Mouse (Mus musculus): ENCODE measurements at regions not wholly inside any gene's neighbourhood (a gene's known extent, or its start where the extent isn't known, plus 50 kb on each side); places are given as distances from the start of the nearest gene placed in this dataset.

- Histone ChIP-seq H3K36me3 (ENCODE audit: control insufficient read depth, insufficient read depth, low read length) (no peaks in the 10 kb centered on the region), H3K27ac (replicated peaks in 1 of 2; ENCODE audit: control insufficient read depth in 1 of 2, insufficient read depth in 1 of 2, low read depth in 2 of 2, low read length in 2 of 2) (peak overlapping the region; percentile 96 to 99), H3K27me3 (ENCODE audit: control insufficient read depth, insufficient read depth, low read length) (no peaks in the 10 kb centered on the region), H3K9me3 (ENCODE audit: control insufficient read depth, low read length) (no peaks in the 10 kb centered on the region), H3K4me3 (ENCODE audit: control insufficient read depth in 1 of 2, insufficient read depth in 1 of 2, low read depth in 1 of 2, low read length in 2 of 2) (peak overlapping the region; percentile 71 to 96), H3K4me2 (ENCODE audit: low read length) (peak overlapping the region; percentile 77), H3K4me1 (ENCODE audit: control insufficient read depth in 2 of 2, insufficient read depth in 2 of 2, low read length in 2 of 2) (peaks cover 0 to 10% of the 10 kb centered on the region in 2 experiments; a peak in 2 of 4 replicates), H3K9ac (ENCODE audit: low read length) (peak overlapping the region; percentile 79)
- ATAC-seq (ENCODE audit: insufficient number of reproducible peaks, insufficient read depth, low FRiP score, low read depth): no peak
- WGBS: 1% methylated on average over 9 of the region's 9 CpGs
Measured at GRCm38 (mm10) chr7:58398558-58399144, 257.3 kb upstream of the Atp10a start.

- Histone ChIP-seq H3K9me3 (ENCODE audit: control insufficient read depth, low read length) (no peaks in the 10 kb centered on the region), H3K36me3 (ENCODE audit: control insufficient read depth, insufficient read depth, low read length) (no peaks in the 10 kb centered on the region), H3K4me3 (ENCODE audit: control insufficient read depth in 1 of 2, insufficient read depth in 1 of 2, low read depth in 1 of 2, low read length in 2 of 2) (peak overlapping the region; percentile 71 to 96), H3K27ac (replicated peaks in 1 of 2; ENCODE audit: control insufficient read depth in 1 of 2, insufficient read depth in 1 of 2, low read depth in 2 of 2, low read length in 2 of 2) (peak overlapping the region; percentile 96 to 99), H3K9ac (ENCODE audit: low read length) (peak overlapping the region; percentile 79), H3K4me2 (ENCODE audit: low read length) (peak overlapping the region; percentile 77), H3K4me1 (ENCODE audit: control insufficient read depth in 2 of 2, insufficient read depth in 2 of 2, low read length in 2 of 2) (peaks cover 0 to 10% of the 10 kb centered on the region in 2 experiments; a peak in 2 of 4 replicates), H3K27me3 (ENCODE audit: control insufficient read depth, insufficient read depth, low read length) (no peaks in the 10 kb centered on the region)
- ATAC-seq (ENCODE audit: insufficient number of reproducible peaks, insufficient read depth, low FRiP score, low read depth): peak; percentile 96
- under 1% methylated on average over 21 of the region's 21 CpGs for WGBS
Measured at GRCm38 (mm10) chr7:58399145-58399604, 256.8 kb upstream of the Atp10a start.

GRCm38 (mm10) chr7:58399651-58400050 is 256.3 kb upstream of the Atp10a start:
- Histone ChIP-seq H3K4me2 (ENCODE audit: low read length) (peak overlapping the region; percentile 77), H3K27ac (replicated peaks in 1 of 2; ENCODE audit: control insufficient read depth in 1 of 2, insufficient read depth in 1 of 2, low read depth in 2 of 2, low read length in 2 of 2) (peak overlapping the region in 1 of 2 experiments; percentile 96; a peak in 2 of 4 replicates), H3K36me3 (ENCODE audit: control insufficient read depth, insufficient read depth, low read length) (no peaks in the 10 kb centered on the region), H3K27me3 (ENCODE audit: control insufficient read depth, insufficient read depth, low read length) (no peaks in the 10 kb centered on the region), H3K4me3 (ENCODE audit: control insufficient read depth in 1 of 2, insufficient read depth in 1 of 2, low read depth in 1 of 2, low read length in 2 of 2) (peak overlapping the region; percentile 71 to 96), H3K4me1 (ENCODE audit: control insufficient read depth in 2 of 2, insufficient read depth in 2 of 2, low read length in 2 of 2) (peaks cover 0 to 10% of the 10 kb centered on the region in 2 experiments; a peak in 2 of 4 replicates), H3K9me3 (ENCODE audit: control insufficient read depth, low read length) (no peaks in the 10 kb centered on the region), H3K9ac (ENCODE audit: low read length) (peak overlapping the region; percentile 76)
- WGBS: 43% methylated on average over 5 of the region's 5 CpGs
- ATAC-seq (ENCODE audit: insufficient number of reproducible peaks, insufficient read depth, low FRiP score, low read depth): no peak

GRCm38 (mm10) chr7:58400594-58400993 is 255.4 kb upstream of the Atp10a start:
- Histone ChIP-seq H3K9me3 (ENCODE audit: control insufficient read depth, low read length) (no peaks in the 10 kb centered on the region), H3K4me1 (ENCODE audit: control insufficient read depth in 2 of 2, insufficient read depth in 2 of 2, low read length in 2 of 2) (peaks cover 0 to 10% of the 10 kb centered on the region in 2 experiments; a peak in 2 of 4 replicates), H3K27me3 (ENCODE audit: control insufficient read depth, insufficient read depth, low read length) (no peaks in the 10 kb centered on the region), H3K4me3 (ENCODE audit: control insufficient read depth in 1 of 2, insufficient read depth in 1 of 2, low read depth in 1 of 2, low read length in 2 of 2) (no peak overlapping the region), H3K36me3 (ENCODE audit: control insufficient read depth, insufficient read depth, low read length) (no peaks in the 10 kb centered on the region), H3K9ac (ENCODE audit: low read length) (no peak overlapping the region), H3K4me2 (ENCODE audit: low read length) (no peak overlapping the region), H3K27ac (replicated peaks in 1 of 2; ENCODE audit: control insufficient read depth in 1 of 2, insufficient read depth in 1 of 2, low read depth in 2 of 2, low read length in 2 of 2) (no peak overlapping the region)
- WGBS: 0% methylated on average over 1 of the region's 1 CpGs
- ATAC-seq (ENCODE audit: insufficient number of reproducible peaks, insufficient read depth, low FRiP score, low read depth): no peak

- H3K9ac ChIP-seq (ENCODE audit: low read length): no peak overlapping the region
- H3K27me3 ChIP-seq (ENCODE audit: control insufficient read depth, insufficient read depth, low read length): no peaks in the 10 kb centered on the region
- no peak overlapping the region for H3K4me2 ChIP-seq (ENCODE audit: low read length)
- H3K27ac ChIP-seq (replicated peaks in 1 of 2; ENCODE audit: control insufficient read depth in 1 of 2, insufficient read depth in 1 of 2, low read depth in 2 of 2, low read length in 2 of 2): no peak overlapping the region
- H3K4me3 ChIP-seq (ENCODE audit: control insufficient read depth in 1 of 2, insufficient read depth in 1 of 2, low read depth in 1 of 2, low read length in 2 of 2): no peak overlapping the region
- H3K36me3 ChIP-seq (ENCODE audit: control insufficient read depth, insufficient read depth, low read length): no peaks in the 10 kb centered on the region
- no peaks in the 10 kb centered on the region for H3K4me1 ChIP-seq (ENCODE audit: control insufficient read depth in 2 of 2, insufficient read depth in 2 of 2, low read length in 2 of 2)
- no peaks in the 10 kb centered on the region for H3K9me3 ChIP-seq (ENCODE audit: control insufficient read depth, low read length)
- WGBS: 28% methylated on average over 2 of the region's 2 CpGs
- no peak for ATAC-seq (ENCODE audit: insufficient number of reproducible peaks, insufficient read depth, low FRiP score, low read depth)
Measured at GRCm38 (mm10) chr7:58436888-58437625, 218.9 kb upstream of the Atp10a start.

- H3K36me3 ChIP-seq (ENCODE audit: control insufficient read depth, insufficient read depth, low read length): no peaks in the 10 kb centered on the region
- no peaks in the 10 kb centered on the region for H3K9me3 ChIP-seq (ENCODE audit: control insufficient read depth, low read length)
- H3K27ac ChIP-seq (replicated peaks in 1 of 2; ENCODE audit: control insufficient read depth in 1 of 2, insufficient read depth in 1 of 2, low read depth in 2 of 2, low read length in 2 of 2): no peak overlapping the region
- no peak for ATAC-seq (ENCODE audit: insufficient number of reproducible peaks, insufficient read depth, low FRiP score, low read depth)
- no peak overlapping the region for H3K4me3 ChIP-seq (ENCODE audit: control insufficient read depth in 1 of 2, insufficient read depth in 1 of 2, low read depth in 1 of 2, low read length in 2 of 2)
- H3K4me2 ChIP-seq (ENCODE audit: low read length): no peak overlapping the region
- WGBS: 85% methylated on average over 1 of the region's 1 CpGs
- H3K4me1 ChIP-seq (ENCODE audit: control insufficient read depth in 2 of 2, insufficient read depth in 2 of 2, low read length in 2 of 2): no peaks in the 10 kb centered on the region
- no peak overlapping the region for H3K9ac ChIP-seq (ENCODE audit: low read length)
- H3K27me3 ChIP-seq (ENCODE audit: control insufficient read depth, insufficient read depth, low read length): no peaks in the 10 kb centered on the region
Measured at GRCm38 (mm10) chr7:58442535-58443184, 213.3 kb upstream of the Atp10a start.

- Histone ChIP-seq H3K4me1 (ENCODE audit: control insufficient read depth in 2 of 2, insufficient read depth in 2 of 2, low read length in 2 of 2) (no peaks in the 10 kb centered on the region), H3K4me2 (ENCODE audit: low read length) (no peak overlapping the region), H3K9ac (ENCODE audit: low read length) (no peak overlapping the region), H3K36me3 (ENCODE audit: control insufficient read depth, insufficient read depth, low read length) (no peaks in the 10 kb centered on the region), H3K9me3 (ENCODE audit: control insufficient read depth, low read length) (no peaks in the 10 kb centered on the region), H3K27me3 (ENCODE audit: control insufficient read depth, insufficient read depth, low read length) (no peaks in the 10 kb centered on the region), H3K4me3 (ENCODE audit: control insufficient read depth in 1 of 2, insufficient read depth in 1 of 2, low read depth in 1 of 2, low read length in 2 of 2) (no peak overlapping the region), H3K27ac (replicated peaks in 1 of 2; ENCODE audit: control insufficient read depth in 1 of 2, insufficient read depth in 1 of 2, low read depth in 2 of 2, low read length in 2 of 2) (no peak overlapping the region)
- 66% methylated on average over 3 of the region's 3 CpGs for WGBS
- no peak for ATAC-seq (ENCODE audit: insufficient number of reproducible peaks, insufficient read depth, low FRiP score, low read depth)
Measured at GRCm38 (mm10) chr7:58443297-58443696, 212.7 kb upstream of the Atp10a start.
